Mouse (Mus musculus) forebrain, embryonic 12.5 days (tissue): Measurements from ENCODE around the gene Sltm. TPM values are rescaled to one million over a fixed set of nuclear protein-coding genes. Genes with fewer than 3 reads are reported as not detected.

Source experiments
- ATAC-seq: fragments of 200-750 bp; cut with Nextera tagmentation; 2 replicates; pipeline ENCODE4 v1.8.0; 2017; ENCODE audit warnings: moderate TSS enrichment; ENCODE audit not compliant: low FRiP score
- H3K27ac ChIP-seq: fragments of 300-500 bp; sonication (generic); 2 replicates; pipeline ENCODE4 v1.5.1; 2016; ENCODE audit warnings: mild to moderate bottlenecking
- H3K27me3 ChIP-seq: fragments of 300-500 bp; sonication (generic); 2 replicates; pipeline ENCODE4 v1.6.1; 2016; ENCODE audit warnings: mild to moderate bottlenecking
- H3K36me3 ChIP-seq: fragments of 300-500 bp; sonication (generic); replicated peaks from 2 replicates; pipeline ENCODE4 v1.6.1; 2016; ENCODE audit warnings: mild to moderate bottlenecking
- H3K4me1 ChIP-seq: fragments of 300-500 bp; sonication (generic); 2 replicates; pipeline ENCODE4 v1.6.1; 2016
- H3K4me2 ChIP-seq: fragments of 300-500 bp; sonication (generic); 2 replicates; pipeline ENCODE4 v1.6.1; 2016; ENCODE audit warnings: mild to moderate bottlenecking, moderate library complexity
- H3K4me3 ChIP-seq: fragments of 300-500 bp; sonication (generic); replicated peaks from 2 replicates; pipeline ENCODE4 v1.5.1; 2016; ENCODE audit warnings: mild to moderate bottlenecking
- H3K9ac ChIP-seq: fragments of 300-500 bp; sonication (generic); 2 replicates; pipeline ENCODE4 v1.6.1; 2016; ENCODE audit warnings: mild to moderate bottlenecking
- H3K9me3 ChIP-seq: fragments of 300-500 bp; sonication (generic); 2 replicates; pipeline ENCODE4 v1.6.1; 2016
- WGBS: fragments of 180-500 bp; shearing (Covaris S2); methylation state at CpG from one replicate; pipeline ENCODE4 v1.1.7; 2016; 5-methylcytosine and 5-hydroxymethylcytosine counted together
- polyA plus RNA-seq: library from polyadenylated mRNA; unstranded; fragments of >200 nt; fragmentation: Nextera tagmentation; extraction: Ambion mirVana; gene quantifications from 2 replicates; pipeline ENCODE4 v1.2.1, GENCODE M21; 2016

The Sltm gene
- polyA plus RNA-seq, 1 experiment from 2014 or later, result 85.8 TPM

- H3K9ac ChIP-seq, result no peak overlapping the region
Observed at GRCm38 (mm10) chr9:70556796-70557195, 14.2 kb downstream of the Sltm start.

DNA sequence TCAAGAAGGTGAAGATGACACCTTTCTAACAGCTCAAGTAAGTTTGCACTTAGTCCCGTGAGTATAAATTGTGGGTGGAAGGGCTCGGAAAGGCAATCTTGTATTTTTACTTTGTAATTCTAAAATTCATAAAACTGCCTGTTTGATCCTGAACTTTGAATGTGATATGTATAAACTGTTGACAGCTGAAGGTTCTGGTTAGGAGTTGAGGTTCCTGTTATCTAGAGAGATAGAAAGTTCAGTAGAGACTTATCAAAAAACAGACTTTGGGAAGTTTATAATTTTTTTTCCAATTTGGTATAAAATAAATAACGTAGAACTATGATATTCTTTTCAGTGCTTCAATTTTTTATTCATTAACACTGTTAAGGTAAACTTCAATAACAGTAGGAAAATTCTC lies 20.3 kb downstream of the Sltm start:
- no peak for ATAC-seq
- Histone ChIP-seq H3K27ac (no peak overlapping the region), H3K36me3 (0 out of 2 replicates have a peak, but pooled peaks cover 4% of the 10 kb centered on the region), H3K4me2 (no peak overlapping the region), H3K9me3 (no peaks in the 10 kb centered on the region), H3K4me3 (no peak overlapping the region), H3K27me3 (no peaks in the 10 kb centered on the region), H3K4me1 (peaks cover 8% of the 10 kb centered on the region; the same call in 1 of the 2 replicates), H3K9ac (no peak overlapping the region)
- WGBS, result 98% methylated on average over 3 of the region's 3 CpGs

More at GRCm38 (mm10) chr9:70556796-70557195, 14.2 kb downstream of the Sltm start:
- Histone ChIP-seq H3K27ac (no peak overlapping the region), H3K4me3 (no peak overlapping the region), H3K9me3 (peaks cover 11% of the 10 kb centered on the region), H3K27me3 (no peaks in the 10 kb centered on the region), H3K4me2 (no peak overlapping the region), H3K36me3 (peaks cover 13% of the 10 kb centered on the region), H3K4me1 (peaks cover 8% of the 10 kb centered on the region; the same call in 1 of the 2 replicates)
- no peak for ATAC-seq
- WGBS, result 93% methylated on average over 5 of the region's 5 CpGs

DNA sequence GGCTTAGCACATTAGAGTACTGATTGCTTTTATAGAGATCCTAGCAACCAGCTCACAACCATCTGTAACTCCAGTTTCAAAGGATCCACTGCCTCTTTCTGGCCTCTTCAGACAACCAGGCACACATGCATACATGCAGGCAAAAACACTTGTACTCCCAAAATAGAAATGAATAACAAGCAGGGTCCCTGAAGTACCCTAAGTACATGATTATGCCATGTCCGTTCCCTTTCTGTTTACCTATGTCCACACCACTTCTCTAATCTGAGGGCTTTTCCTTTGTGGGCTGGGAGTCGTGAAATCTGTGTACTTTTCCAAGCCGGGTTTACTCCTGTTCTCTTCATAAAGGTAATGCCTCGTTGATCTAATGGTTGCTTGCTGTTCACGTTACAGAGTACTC lies 25.1 kb downstream of the Sltm start:
- Histone ChIP-seq H3K4me1 (no peaks in the 10 kb centered on the region), H3K36me3 (peaks cover 10% of the 10 kb centered on the region), H3K4me2 (no peak overlapping the region), H3K27me3 (no peaks in the 10 kb centered on the region), H3K9me3 (no peaks in the 10 kb centered on the region), H3K27ac (no peak overlapping the region), H3K4me3 (no peak overlapping the region), H3K9ac (no peak overlapping the region)
- ATAC-seq, result no peak
- WGBS, result 87% methylated on average over 5 of the region's 5 CpGs

DNA sequence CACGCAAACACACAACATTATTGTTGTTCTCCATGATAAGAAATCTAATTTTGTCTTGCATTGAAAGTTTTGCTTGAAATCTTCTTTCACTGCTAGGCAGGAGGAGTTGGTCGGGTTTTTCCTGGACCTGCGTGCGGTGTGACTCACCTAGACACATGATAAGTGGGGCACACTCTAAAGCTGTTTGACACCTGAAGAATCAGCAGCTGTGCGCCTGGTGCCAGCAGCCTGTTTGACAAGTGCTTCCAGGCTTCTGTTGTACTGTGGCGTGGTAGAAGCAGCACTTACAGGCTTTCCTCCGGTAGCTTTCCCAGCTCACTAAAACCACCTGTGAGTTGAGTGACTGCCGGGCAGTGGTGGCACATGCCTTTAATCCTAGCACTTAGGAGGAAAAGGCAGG lies 27.8 kb downstream of the Sltm start:
- peaks cover 25% of the 10 kb centered on the region for H3K36me3 ChIP-seq

DNA sequence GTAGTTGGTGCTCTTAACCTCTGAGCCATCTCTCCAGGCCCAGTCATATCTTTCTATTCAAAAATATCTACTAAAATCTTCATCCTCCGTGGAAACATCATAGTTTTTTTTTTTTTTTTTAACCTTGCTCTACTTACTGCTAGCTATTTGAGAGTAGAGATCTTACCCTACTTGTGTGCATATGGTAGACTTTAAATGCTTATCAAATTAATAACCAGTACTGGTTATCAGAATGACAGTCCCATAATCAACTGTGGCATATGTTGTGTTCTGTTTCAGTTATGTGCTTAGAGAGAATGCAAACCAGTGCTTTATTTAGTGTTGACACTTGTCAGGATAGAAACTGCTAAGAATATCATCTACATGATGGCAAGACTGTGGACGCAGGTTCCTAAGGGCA lies 35.6 kb downstream of the Sltm start:
- H3K4me3 ChIP-seq, result no peak overlapping the region
- ATAC-seq, result no peak
- H3K36me3 ChIP-seq, result peaks cover 53% of the 10 kb centered on the region
- no peak overlapping the region for H3K9ac ChIP-seq
- no peak overlapping the region for H3K4me2 ChIP-seq
- no peaks in the 10 kb centered on the region for H3K4me1 ChIP-seq
- no peaks in the 10 kb centered on the region for H3K9me3 ChIP-seq
- 94% methylated on average over 2 of the region's 2 CpGs for WGBS
- no peaks in the 10 kb centered on the region for H3K27me3 ChIP-seq
- no peak overlapping the region for H3K27ac ChIP-seq

More for the DNA sequence above, 27.8 kb downstream of the Sltm start:
- no peaks in the 10 kb centered on the region for H3K27me3 ChIP-seq
- no peaks in the 10 kb centered on the region for H3K4me1 ChIP-seq
- H3K9ac ChIP-seq, result no peak overlapping the region
- 95% methylated on average over 8 of the region's 8 CpGs for WGBS
- no peak overlapping the region for H3K4me3 ChIP-seq
- H3K9me3 ChIP-seq, result no peaks in the 10 kb centered on the region
- no peak overlapping the region for H3K27ac ChIP-seq
- no peak overlapping the region for H3K4me2 ChIP-seq
- no peak for ATAC-seq

- Histone ChIP-seq H3K4me1 (no peaks in the 10 kb centered on the region), H3K4me3 (no peak overlapping the region), H3K9ac (no peak overlapping the region), H3K36me3 (peaks cover 56% of the 10 kb centered on the region), H3K27me3 (no peaks in the 10 kb centered on the region), H3K4me2 (no peak overlapping the region), H3K27ac (no peak overlapping the region), H3K9me3 (no peaks in the 10 kb centered on the region)
- 88% methylated on average over 5 of the region's 5 CpGs for WGBS
- ATAC-seq, result no peak
Observed at GRCm38 (mm10) chr9:70580956-70581355, 38.4 kb downstream of the Sltm start.

GRCm38 (mm10) chr9:70584641-70585040 lies 42.1 kb downstream of the Sltm start:
- Histone ChIP-seq H3K4me1 (no peaks in the 10 kb centered on the region), H3K9me3 (no peaks in the 10 kb centered on the region), H3K27me3 (no peaks in the 10 kb centered on the region), H3K4me3 (no peak overlapping the region), H3K4me2 (no peak overlapping the region), H3K27ac (no peak overlapping the region), H3K36me3 (peaks cover 79% of the 10 kb centered on the region), H3K9ac (no peak overlapping the region)
- 88% methylated on average over 14 of the region's 14 CpGs for WGBS
- no peak for ATAC-seq

DNA sequence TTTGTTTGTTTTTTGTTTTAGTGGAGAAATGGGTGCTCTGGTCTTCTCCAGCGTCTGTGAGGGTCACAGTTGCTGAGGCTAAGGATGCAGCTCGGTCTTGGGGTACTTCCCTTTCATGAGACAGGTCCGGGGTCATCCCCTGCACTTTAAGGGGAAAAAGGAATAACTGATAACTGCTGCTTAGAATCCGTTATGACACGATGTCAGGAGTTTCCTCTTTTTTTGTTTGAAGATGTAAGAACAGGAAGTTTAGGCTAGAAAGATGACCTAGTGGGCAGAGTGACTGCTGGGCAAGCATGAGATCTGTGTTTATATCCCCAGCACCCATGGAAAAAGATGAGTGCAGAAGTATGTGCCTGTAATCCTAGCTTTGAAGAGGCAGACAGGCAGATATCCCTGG lies 42.6 kb downstream of the Sltm start:
- Histone ChIP-seq H3K27me3 (no peaks in the 10 kb centered on the region), H3K36me3 (peaks cover 79% of the 10 kb centered on the region), H3K27ac (no peak overlapping the region), H3K9ac (no peak overlapping the region), H3K4me3 (no peak overlapping the region), H3K9me3 (no peaks in the 10 kb centered on the region), H3K4me2 (no peak overlapping the region), H3K4me1 (no peaks in the 10 kb centered on the region)
- 93% methylated on average over 5 of the region's 5 CpGs for WGBS
- no peak for ATAC-seq

DNA sequence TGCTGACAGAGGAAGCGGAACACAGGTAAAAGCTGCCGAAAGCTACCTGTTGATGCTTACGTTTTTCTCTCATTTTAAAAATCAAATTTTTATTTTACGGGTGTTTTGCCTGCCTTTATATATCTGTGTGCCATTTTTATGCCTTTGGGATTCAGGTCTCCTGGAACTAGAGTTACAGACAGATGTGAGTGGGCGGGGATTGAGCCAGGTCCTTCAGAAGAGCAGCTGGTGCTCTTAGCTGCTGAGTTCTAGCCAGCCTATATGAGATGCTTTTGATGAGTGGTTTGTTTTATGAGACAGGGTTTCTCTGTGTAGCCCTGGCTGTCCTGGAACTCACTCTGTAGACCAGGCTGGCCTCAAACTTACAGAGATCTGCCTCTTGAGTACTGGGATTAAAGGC lies 44.6 kb downstream of the Sltm start:
- H3K4me2 ChIP-seq, result no peak overlapping the region
- H3K9me3 ChIP-seq, result no peaks in the 10 kb centered on the region
- no peak overlapping the region for H3K27ac ChIP-seq
- H3K4me1 ChIP-seq, result no peaks in the 10 kb centered on the region
- 96% methylated on average over 5 of the region's 5 CpGs for WGBS
- no peak overlapping the region for H3K4me3 ChIP-seq
- peaks cover 81% of the 10 kb centered on the region for H3K36me3 ChIP-seq
- H3K27me3 ChIP-seq, result no peaks in the 10 kb centered on the region
- no peak overlapping the region for H3K9ac ChIP-seq
- ATAC-seq, result no peak

- Histone ChIP-seq H3K9ac (no peak overlapping the region), H3K4me1 (no peaks in the 10 kb centered on the region), H3K4me3 (no peak overlapping the region), H3K27me3 (no peaks in the 10 kb centered on the region), H3K27ac (no peak overlapping the region), H3K36me3 (peaks cover 87% of the 10 kb centered on the region), H3K4me2 (no peak overlapping the region), H3K9me3 (no peaks in the 10 kb centered on the region)
- no peak for ATAC-seq
- WGBS, result 93% methylated on average over 4 of the region's 4 CpGs
Observed at GRCm38 (mm10) chr9:70590775-70591174, 48.2 kb downstream of the Sltm start.

DNA sequence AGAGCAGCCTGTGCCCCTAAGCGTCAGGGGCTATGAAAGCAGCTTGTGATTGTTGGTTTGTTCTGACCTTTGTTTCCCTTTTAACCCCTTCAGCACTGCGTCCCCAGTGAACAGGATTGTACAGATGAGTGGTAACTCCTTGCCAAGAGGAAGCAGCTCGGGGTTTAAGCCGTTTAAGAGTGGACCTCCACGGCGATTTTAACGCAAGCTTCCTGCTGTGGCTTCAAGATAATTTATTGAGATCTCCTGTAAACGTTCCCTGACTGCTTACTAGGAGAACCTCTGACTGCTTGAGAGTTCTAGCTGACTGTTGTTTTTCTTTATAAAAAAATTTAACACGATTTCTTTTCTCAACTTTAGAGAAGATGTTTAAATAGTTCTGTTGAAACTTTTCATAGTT lies 48.9 kb downstream of the Sltm start:
- WGBS, result 81% methylated on average over 9 of the region's 9 CpGs
- Histone ChIP-seq H3K27ac (no peak overlapping the region), H3K27me3 (no peaks in the 10 kb centered on the region), H3K4me1 (no peaks in the 10 kb centered on the region), H3K36me3 (peaks cover 80% of the 10 kb centered on the region), H3K4me2 (no peak overlapping the region), H3K4me3 (no peak overlapping the region), H3K9me3 (no peaks in the 10 kb centered on the region), H3K9ac (no peak overlapping the region)
- no peak for ATAC-seq

DNA sequence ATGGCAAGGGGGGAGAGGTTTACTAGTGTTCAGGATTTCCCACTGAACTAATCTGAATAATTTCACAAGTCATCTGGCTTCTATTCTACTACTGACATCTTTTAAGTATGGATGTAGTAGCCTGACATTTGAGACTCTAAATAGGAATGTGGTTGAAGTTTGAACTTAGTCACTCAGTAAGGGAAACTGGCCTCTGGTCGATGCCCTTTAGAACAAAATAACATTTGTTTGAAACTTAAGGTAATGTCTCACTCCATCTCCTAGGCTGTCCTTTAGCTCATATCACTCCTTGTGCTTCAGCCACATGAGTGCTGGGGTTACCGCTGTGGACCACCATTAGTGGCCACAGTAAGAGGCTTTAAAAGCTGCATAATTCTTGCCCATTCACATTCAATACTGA lies 55.7 kb downstream of the Sltm start:
- ATAC-seq, result no peak
- Histone ChIP-seq H3K36me3 (peaks cover 23% of the 10 kb centered on the region), H3K4me1 (no peaks in the 10 kb centered on the region), H3K4me3 (no peak overlapping the region), H3K27me3 (no peaks in the 10 kb centered on the region), H3K9me3 (no peaks in the 10 kb centered on the region), H3K4me2 (no peak overlapping the region), H3K9ac (no peak overlapping the region), H3K27ac (no peak overlapping the region)
- WGBS, result 94% methylated on average over 2 of the region's 2 CpGs

- ATAC-seq, result no peak
- Histone ChIP-seq H3K4me1 (no peaks in the 10 kb centered on the region), H3K9ac (no peak overlapping the region), H3K4me2 (no peak overlapping the region), H3K27ac (no peak overlapping the region), H3K9me3 (no peaks in the 10 kb centered on the region), H3K27me3 (no peaks in the 10 kb centered on the region), H3K36me3 (peaks cover 21% of the 10 kb centered on the region; the same call in 1 of the 2 replicates), H3K4me3 (no peak overlapping the region)
- WGBS, result 86% methylated on average over 1 of the region's 1 CpGs
Observed at GRCm38 (mm10) chr9:70602186-70602845, 59.8 kb downstream of the Sltm start.
